ENCODE assay signal across 7 mouse cellular contexts in the genomic region with DNA sequence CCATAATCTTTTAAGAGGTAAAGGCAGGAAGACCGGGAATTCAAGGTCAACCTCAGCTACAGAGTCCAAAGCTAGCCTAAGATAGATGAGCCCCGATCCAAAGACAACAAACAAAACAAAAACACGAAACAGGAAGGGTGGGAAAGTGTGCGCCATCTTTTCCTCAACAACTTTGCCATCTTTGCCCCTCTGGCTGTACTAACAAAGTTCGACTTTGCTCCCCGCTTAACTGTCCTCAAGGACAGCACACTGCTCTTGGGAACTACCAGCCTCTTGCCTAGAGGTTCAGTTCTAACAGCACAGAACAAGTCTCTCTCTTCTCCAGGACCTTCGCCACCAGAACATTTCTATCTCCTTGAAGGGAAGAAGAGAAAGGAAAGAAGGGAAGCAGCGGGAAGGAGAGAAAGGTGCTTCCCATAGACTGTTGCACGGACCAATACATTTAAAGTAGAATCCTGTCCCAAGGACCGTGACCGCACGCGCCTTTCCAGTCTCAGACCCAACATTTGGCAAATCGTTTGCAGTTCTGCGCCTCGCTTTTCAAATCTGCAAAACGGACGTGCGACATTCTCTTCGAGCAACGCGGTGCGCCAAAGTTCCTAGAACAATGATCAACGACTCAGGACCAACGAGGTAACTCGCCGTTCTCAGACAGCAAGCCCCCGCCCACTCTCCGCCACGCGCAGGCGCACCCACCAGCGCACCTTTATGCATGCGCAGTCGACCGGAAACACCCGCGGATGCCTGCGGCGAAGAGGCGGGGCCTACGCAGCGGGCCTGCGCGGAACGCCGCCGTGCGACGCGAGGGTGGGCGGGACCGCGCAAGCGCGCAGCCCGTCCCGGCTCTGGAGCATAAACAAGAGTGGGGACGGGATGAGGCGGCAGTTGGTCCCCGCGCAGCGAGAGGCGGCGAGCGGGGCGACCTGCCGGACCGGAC. TPM values are rescaled to one million over a fixed set of nuclear protein-coding genes. Genes with fewer than 3 reads are reported as not detected.
DNase-seq lines count a peak whose midpoint lies in the region; ATAC-seq lines count a peak whose summit lies in the region.

No protein-coding gene starts in this region.

- peak overlapping the region; percentile 78 for H3K4me2 ChIP-seq in intestine, embryonic 16.5 days (ENCODE audit: low read depth, low read length)
- H3K4me2 ChIP-seq in midbrain, embryonic 11.5 days = peak overlapping the region; percentile 88

- H3K36me3 ChIP-seq in intestine, embryonic 16.5 days (ENCODE audit: control insufficient read depth, insufficient read depth, low read length) = peaks cover 6% of the 10 kb centered on the region; the same call in 1 of the 2 replicates
- H3K36me3 ChIP-seq in midbrain, embryonic 11.5 days (ENCODE audit: control insufficient read depth, insufficient read depth, low read length) = peaks cover 5% of the 10 kb centered on the region; the same call in 1 of the 2 replicates

- peak overlapping the region; percentile 94 for H3K4me3 ChIP-seq in intestine, embryonic 16.5 days (ENCODE audit: low read length)
- peak overlapping the region; percentile 93 for H3K4me3 ChIP-seq in midbrain, embryonic 11.5 days (ENCODE audit: low read depth, low read length)

- peak overlapping the region; percentile 88 for H3K27ac ChIP-seq in intestine, embryonic 16.5 days (ENCODE audit: low read length)
- peak overlapping the region; percentile 65 for H3K27ac ChIP-seq in midbrain, embryonic 11.5 days (ENCODE audit: low read depth, low read length)

- no peaks in the 10 kb centered on the region for H3K9me3 ChIP-seq in intestine, embryonic 16.5 days (ENCODE audit: control insufficient read depth, low read length)
- no peaks in the 10 kb centered on the region for H3K9me3 ChIP-seq in midbrain, embryonic 11.5 days (ENCODE audit: control insufficient read depth, low read length)

- H3K27me3 ChIP-seq in intestine, embryonic 16.5 days (replicated peaks; ENCODE audit: control insufficient read depth, insufficient read depth, low read length) = no peaks in the 10 kb centered on the region
- H3K27me3 ChIP-seq in midbrain, embryonic 11.5 days (ENCODE audit: control insufficient read depth, insufficient read depth, low read length) = no peaks in the 10 kb centered on the region

- peaks cover 10% of the 10 kb centered on the region for H3K4me1 ChIP-seq in intestine, embryonic 16.5 days (ENCODE audit: control insufficient read depth, insufficient read depth, low read length)
- peaks cover 14% of the 10 kb centered on the region for H3K4me1 ChIP-seq in midbrain, embryonic 11.5 days (ENCODE audit: control insufficient read depth, insufficient read depth, low read length)

- WGBS in intestine, embryonic 16.5 days = under 1% methylated on average over 69 of the region's 69 CpGs
- under 1% methylated on average over 69 of the region's 69 CpGs for WGBS in midbrain, embryonic 11.5 days

- intact Hi-C loops in gastrocnemius, postnatal 36 days (cut with DNase I) = no loop called here
- intact Hi-C loops in left cerebral cortex, postnatal 36 days (cut with DNase I) = no loop called here

- DNase-seq in adrenal gland, adult 18-20 months (ENCODE audit: low spot score in 2 of 2) = peak; percentile 97 to 98
- peak; percentile 97 for DNase-seq in embryo, embryonic 11 days
- DNase-seq in gastrocnemius, postnatal 36 days = peak; percentile 92 to 94
- DNase-seq in left cerebral cortex, postnatal 36 days (ENCODE audit: low spot score in 2 of 2) = peak; percentile 96 to 98
- DNase-seq in midbrain, embryonic 11.5 days (ENCODE audit: low spot score, missing footprints) = peak; percentile 100
- DNase-seq in skeletal muscle tissue, adult 2 months (ENCODE audit: low read depth, low spot score) = peak; percentile 94

- ATAC-seq in intestine, embryonic 16.5 days = peak; percentile 98
- peak; percentile 97 for ATAC-seq in midbrain, embryonic 11.5 days (ENCODE audit: low FRiP score)

- peak overlapping the region; percentile 91 for H3K9ac ChIP-seq in intestine, embryonic 16.5 days (ENCODE audit: low read depth, low read length)
- H3K9ac ChIP-seq in midbrain, embryonic 11.5 days (ENCODE audit: low read length) = peak overlapping the region; percentile 81

RNA-seq across cellular contexts. Expression of a gene that starts 1.5 kb away (rescaled TPM):
- total RNA-seq in adrenal gland, adult 18-20 months (2021) = 100 to 1,000 TPM; 104 TPM
- 10 to 100 TPM; 24.9 to 28.8 TPM for total RNA-seq in gastrocnemius, postnatal 36 days (2021)
- 33.6 and 33.8 TPM in 2 replicates for polyA plus RNA-seq in intestine, embryonic 16.5 days (2015; fragmentation: Nextera tagmentation; extraction: Ambion mirVana)
- 100 to 1,000 TPM; 101 to 108 TPM for total RNA-seq in left cerebral cortex, postnatal 36 days (2021)
- 53.1 and 55.7 TPM in 2 replicates for polyA plus RNA-seq in midbrain, embryonic 11.5 days (2014; fragmentation: Nextera tagmentation; extraction: Ambion mirVana)

RNA-seq across cellular contexts. Expression of a gene that starts 20.4 kb away (rescaled TPM):
- 10 to 100 TPM; 46.2 to 55.8 TPM for total RNA-seq in adrenal gland, adult 18-20 months (2021)
- total RNA-seq in gastrocnemius, postnatal 36 days (2021) = not detected
- polyA plus RNA-seq in intestine, embryonic 16.5 days (2015; fragmentation: Nextera tagmentation; extraction: Ambion mirVana) = 1.6 and 1.7 TPM in 2 replicates
- 100 to 1,000 TPM; 102 to 108 TPM for total RNA-seq in left cerebral cortex, postnatal 36 days (2021)
- polyA plus RNA-seq in midbrain, embryonic 11.5 days (2014; fragmentation: Nextera tagmentation; extraction: Ambion mirVana) = 8.4 and 9.1 TPM in 2 replicates

Comparison
In these comparisons a context has a peak if more than half of its experiments do, and no peak if none do; other contexts are left out.
1. Peak in every context shown above with its lines: DNase-seq, ATAC-seq, H3K4me3 ChIP-seq and H3K27ac ChIP-seq.
2. RNA of a gene that starts 20.4 kb away (total RNA-seq): 102 to 108 TPM in left cerebral cortex, postnatal 36 days and 46.2 to 55.8 TPM in adrenal gland, adult 18-20 months; not detected in gastrocnemius, postnatal 36 days; every median in the first group is over 10 times any median in the second.